Mouse (Mus musculus): ENCODE measurements around the gene Immp2l. TPM values are rescaled to one million over a fixed set of nuclear protein-coding genes. Genes with fewer than 3 reads are reported as not detected.

Gene Immp2l
- polyA plus RNA-seq, 1 experiment from 2014 or later: 6.5 TPM

GRCm38 (mm10) chr12:41192829-41193228, 168.9 kb downstream of the Immp2l start:
- H3K36me3 ChIP-seq (ENCODE audit: control insufficient read depth, insufficient read depth, low read length): no peaks in the 10 kb centered on the region
- no peaks in the 10 kb centered on the region for H3K4me1 ChIP-seq (ENCODE audit: control insufficient read depth, insufficient read depth, low read depth, low read length)
- H3K27me3 ChIP-seq (replicated peaks; ENCODE audit: control insufficient read depth, insufficient read depth, low read length): no peaks in the 10 kb centered on the region
- H3K4me2 ChIP-seq (ENCODE audit: low read length): no peak overlapping the region
- no peak for ATAC-seq
- H3K27ac ChIP-seq (ENCODE audit: low read depth, low read length): no peak overlapping the region
- no peak overlapping the region for H3K9ac ChIP-seq (ENCODE audit: low read depth, low read length)
- 89% methylated on average over 3 of the region's 3 CpGs for WGBS
- no peak overlapping the region for H3K4me3 ChIP-seq (ENCODE audit: low read length)
- no peaks in the 10 kb centered on the region for H3K9me3 ChIP-seq (ENCODE audit: control insufficient read depth, low read length)

- Histone ChIP-seq H3K36me3 (ENCODE audit: control insufficient read depth, insufficient read depth, low read length) (no peaks in the 10 kb centered on the region), H3K4me3 (ENCODE audit: low read length) (no peak overlapping the region), H3K27ac (ENCODE audit: low read depth, low read length) (no peak overlapping the region), H3K4me2 (ENCODE audit: low read length) (no peak overlapping the region), H3K27me3 (replicated peaks; ENCODE audit: control insufficient read depth, insufficient read depth, low read length) (no peaks in the 10 kb centered on the region), H3K4me1 (ENCODE audit: control insufficient read depth, insufficient read depth, low read depth, low read length) (no peaks in the 10 kb centered on the region), H3K9ac (ENCODE audit: low read depth, low read length) (no peak overlapping the region), H3K9me3 (ENCODE audit: control insufficient read depth, low read length) (no peaks in the 10 kb centered on the region)
- WGBS: 92% methylated on average over 2 of the region's 2 CpGs
- no peak for ATAC-seq
Measured at GRCm38 (mm10) chr12:41196374-41196773, 172.5 kb downstream of the Immp2l start.

GRCm38 (mm10) chr12:41215186-41215585, 191.3 kb downstream of the Immp2l start:
- no peak for ATAC-seq
- H3K9ac ChIP-seq (ENCODE audit: low read depth, low read length): no peak overlapping the region
- no peak overlapping the region for H3K27ac ChIP-seq (ENCODE audit: low read depth, low read length)
- H3K27me3 ChIP-seq (replicated peaks; ENCODE audit: control insufficient read depth, insufficient read depth, low read length): no peaks in the 10 kb centered on the region
- H3K36me3 ChIP-seq (ENCODE audit: control insufficient read depth, insufficient read depth, low read length): no peaks in the 10 kb centered on the region
- no peak overlapping the region for H3K4me2 ChIP-seq (ENCODE audit: low read length)
- WGBS: 57% methylated on average over 1 of the region's 1 CpGs
- no peaks in the 10 kb centered on the region for H3K9me3 ChIP-seq (ENCODE audit: control insufficient read depth, low read length)
- no peak overlapping the region for H3K4me3 ChIP-seq (ENCODE audit: low read length)
- H3K4me1 ChIP-seq (ENCODE audit: control insufficient read depth, insufficient read depth, low read depth, low read length): no peaks in the 10 kb centered on the region

- Histone ChIP-seq H3K27ac (ENCODE audit: low read depth, low read length) (no peak overlapping the region), H3K27me3 (replicated peaks; ENCODE audit: control insufficient read depth, insufficient read depth, low read length) (no peaks in the 10 kb centered on the region), H3K9me3 (ENCODE audit: control insufficient read depth, low read length) (no peaks in the 10 kb centered on the region), H3K4me3 (ENCODE audit: low read length) (no peak overlapping the region), H3K9ac (ENCODE audit: low read depth, low read length) (no peak overlapping the region), H3K4me2 (ENCODE audit: low read length) (no peak overlapping the region), H3K4me1 (ENCODE audit: control insufficient read depth, insufficient read depth, low read depth, low read length) (no peaks in the 10 kb centered on the region; the same call in 1 of the 2 replicates), H3K36me3 (ENCODE audit: control insufficient read depth, insufficient read depth, low read length) (no peaks in the 10 kb centered on the region)
- no peak for ATAC-seq
- WGBS: 68% methylated on average over 3 of the region's 3 CpGs
Measured at GRCm38 (mm10) chr12:41221893-41222292, 198.0 kb downstream of the Immp2l start.

- H3K27me3 ChIP-seq (replicated peaks; ENCODE audit: control insufficient read depth, insufficient read depth, low read length): no peaks in the 10 kb centered on the region
- no peak overlapping the region for H3K9ac ChIP-seq (ENCODE audit: low read depth, low read length)
- no peak overlapping the region for H3K4me3 ChIP-seq (ENCODE audit: low read length)
- no peak overlapping the region for H3K4me2 ChIP-seq (ENCODE audit: low read length)
- no peaks in the 10 kb centered on the region for H3K9me3 ChIP-seq (ENCODE audit: control insufficient read depth, low read length)
- H3K27ac ChIP-seq (ENCODE audit: low read depth, low read length): no peak overlapping the region
- H3K4me1 ChIP-seq (ENCODE audit: control insufficient read depth, insufficient read depth, low read depth, low read length): no peaks in the 10 kb centered on the region; the same call in 1 of the 2 replicates
- no peaks in the 10 kb centered on the region for H3K36me3 ChIP-seq (ENCODE audit: control insufficient read depth, insufficient read depth, low read length)
- WGBS: 74% methylated on average over 1 of the region's 1 CpGs
- no peak for ATAC-seq
Measured at GRCm38 (mm10) chr12:41223686-41224085, 199.8 kb downstream of the Immp2l start.

GRCm38 (mm10) chr12:41224538-41224937, 200.6 kb downstream of the Immp2l start:
- Histone ChIP-seq H3K9ac (ENCODE audit: low read depth, low read length) (no peak overlapping the region), H3K9me3 (ENCODE audit: control insufficient read depth, low read length) (no peaks in the 10 kb centered on the region), H3K36me3 (ENCODE audit: control insufficient read depth, insufficient read depth, low read length) (no peaks in the 10 kb centered on the region), H3K4me2 (ENCODE audit: low read length) (no peak overlapping the region), H3K4me3 (ENCODE audit: low read length) (no peak overlapping the region), H3K27ac (ENCODE audit: low read depth, low read length) (no peak overlapping the region), H3K27me3 (replicated peaks; ENCODE audit: control insufficient read depth, insufficient read depth, low read length) (no peaks in the 10 kb centered on the region), H3K4me1 (ENCODE audit: control insufficient read depth, insufficient read depth, low read depth, low read length) (no peaks in the 10 kb centered on the region; the same call in 1 of the 2 replicates)
- 43% methylated on average over 4 of the region's 4 CpGs for WGBS
- ATAC-seq: no peak

GRCm38 (mm10) chr12:41231966-41232365, 208.1 kb downstream of the Immp2l start:
- Histone ChIP-seq H3K27ac (ENCODE audit: low read depth, low read length) (no peak overlapping the region), H3K9ac (ENCODE audit: low read depth, low read length) (no peak overlapping the region), H3K27me3 (replicated peaks; ENCODE audit: control insufficient read depth, insufficient read depth, low read length) (no peaks in the 10 kb centered on the region), H3K4me3 (ENCODE audit: low read length) (no peak overlapping the region), H3K9me3 (ENCODE audit: control insufficient read depth, low read length) (no peaks in the 10 kb centered on the region), H3K4me2 (ENCODE audit: low read length) (no peak overlapping the region), H3K36me3 (ENCODE audit: control insufficient read depth, insufficient read depth, low read length) (no peaks in the 10 kb centered on the region), H3K4me1 (ENCODE audit: control insufficient read depth, insufficient read depth, low read depth, low read length) (no peaks in the 10 kb centered on the region)
- no peak for ATAC-seq
- 51% methylated on average over 2 of the region's 2 CpGs for WGBS

GRCm38 (mm10) chr12:41237880-41238279, 214.0 kb downstream of the Immp2l start:
- no peak overlapping the region for H3K9ac ChIP-seq (ENCODE audit: low read depth, low read length)
- WGBS: 80% methylated on average over 3 of the region's 3 CpGs
- H3K4me3 ChIP-seq (ENCODE audit: low read length): no peak overlapping the region
- no peak overlapping the region for H3K27ac ChIP-seq (ENCODE audit: low read depth, low read length)
- H3K4me1 ChIP-seq (ENCODE audit: control insufficient read depth, insufficient read depth, low read depth, low read length): no peaks in the 10 kb centered on the region
- no peak overlapping the region for H3K4me2 ChIP-seq (ENCODE audit: low read length)
- no peaks in the 10 kb centered on the region for H3K27me3 ChIP-seq (replicated peaks; ENCODE audit: control insufficient read depth, insufficient read depth, low read length)
- ATAC-seq: no peak
- no peaks in the 10 kb centered on the region for H3K9me3 ChIP-seq (ENCODE audit: control insufficient read depth, low read length)
- no peaks in the 10 kb centered on the region for H3K36me3 ChIP-seq (ENCODE audit: control insufficient read depth, insufficient read depth, low read length)

GRCm38 (mm10) chr12:41241221-41241620, 217.3 kb downstream of the Immp2l start:
- ATAC-seq: no peak
- no peaks in the 10 kb centered on the region for H3K9me3 ChIP-seq (ENCODE audit: control insufficient read depth, low read length)
- H3K27ac ChIP-seq (ENCODE audit: low read depth, low read length): no peak overlapping the region
- H3K4me2 ChIP-seq (ENCODE audit: low read length): no peak overlapping the region
- H3K36me3 ChIP-seq (ENCODE audit: control insufficient read depth, insufficient read depth, low read length): no peaks in the 10 kb centered on the region
- no peak overlapping the region for H3K4me3 ChIP-seq (ENCODE audit: low read length)
- no peaks in the 10 kb centered on the region for H3K4me1 ChIP-seq (ENCODE audit: control insufficient read depth, insufficient read depth, low read depth, low read length)
- WGBS: 84% methylated on average over 2 of the region's 2 CpGs
- H3K9ac ChIP-seq (ENCODE audit: low read depth, low read length): no peak overlapping the region
- no peaks in the 10 kb centered on the region for H3K27me3 ChIP-seq (replicated peaks; ENCODE audit: control insufficient read depth, insufficient read depth, low read length)

- H3K4me1 ChIP-seq (ENCODE audit: control insufficient read depth, insufficient read depth, low read depth, low read length): no peaks in the 10 kb centered on the region
- no peak overlapping the region for H3K4me2 ChIP-seq (ENCODE audit: low read length)
- no peak overlapping the region for H3K4me3 ChIP-seq (ENCODE audit: low read length)
- no peaks in the 10 kb centered on the region for H3K27me3 ChIP-seq (replicated peaks; ENCODE audit: control insufficient read depth, insufficient read depth, low read length)
- H3K9me3 ChIP-seq (ENCODE audit: control insufficient read depth, low read length): no peaks in the 10 kb centered on the region
- no peak for ATAC-seq
- 100% methylated on average over 1 of the region's 1 CpGs for WGBS
- no peak overlapping the region for H3K9ac ChIP-seq (ENCODE audit: low read depth, low read length)
- no peaks in the 10 kb centered on the region for H3K36me3 ChIP-seq (ENCODE audit: control insufficient read depth, insufficient read depth, low read length)
- H3K27ac ChIP-seq (ENCODE audit: low read depth, low read length): no peak overlapping the region
Measured at GRCm38 (mm10) chr12:41248254-41248653, 224.4 kb downstream of the Immp2l start.
